Mouse (Mus musculus) neural tube, embryonic 11.5 days (tissue): Measurements from ENCODE around the gene Brsk1. TPM values are rescaled to one million over a fixed set of nuclear protein-coding genes. Genes with fewer than 3 reads are reported as not detected.

ENCODE experiments used
- ATAC-seq: fragments of 200-750 bp; cut with Nextera tagmentation; 2 replicates; pipeline ENCODE4 v1.8.0; 2017; ENCODE audit warnings: moderate number of reproducible peaks, mild to moderate bottlenecking, moderate TSS enrichment, moderate library complexity; ENCODE audit not compliant: insufficient read depth, low FRiP score, low TSS enrichment
- DNase-seq: peaks from one replicate; pipeline ENCODE4 v3.0.0-alpha.2; 2015; ENCODE audit warnings: low spot score
- H3K27ac ChIP-seq: fragments of 300-500 bp; sonication (generic); 2 replicates; pipeline ENCODE4 v1.5.1; 2014; ENCODE audit warnings: low read depth, mild to moderate bottlenecking, low read length
- H3K27me3 ChIP-seq: fragments of 300-500 bp; sonication (generic); 2 replicates; pipeline ENCODE4 v1.6.1; 2014; ENCODE audit warnings: mild to moderate bottlenecking, low read length, mixed read lengths; ENCODE audit not compliant: control insufficient read depth, insufficient read depth
- H3K36me3 ChIP-seq: fragments of 300-500 bp; sonication (generic); 2 replicates; pipeline ENCODE4 v1.6.1; 2014; ENCODE audit warnings: mild to moderate bottlenecking, low read length, moderate library complexity, mixed read lengths; ENCODE audit not compliant: control insufficient read depth, insufficient read depth
- H3K4me1 ChIP-seq: fragments of 300-500 bp; sonication (generic); 2 replicates; pipeline ENCODE4 v1.6.1; 2014; ENCODE audit warnings: low read length, mixed read lengths; ENCODE audit not compliant: control insufficient read depth, insufficient read depth
- H3K4me2 ChIP-seq: fragments of 300-500 bp; sonication (generic); 2 replicates; pipeline ENCODE4 v1.6.1; 2014; ENCODE audit warnings: low read depth, mild to moderate bottlenecking, moderate library complexity
- H3K4me3 ChIP-seq: fragments of 300-500 bp; sonication (generic); 2 replicates; pipeline ENCODE4 v1.5.1; 2014; ENCODE audit warnings: low read depth, low read length
- H3K9ac ChIP-seq: fragments of 300-500 bp; sonication (generic); 2 replicates; pipeline ENCODE4 v1.6.1; 2014; ENCODE audit warnings: mild to moderate bottlenecking, low read length
- H3K9me3 ChIP-seq: fragments of 300-500 bp; sonication (generic); 2 replicates; pipeline ENCODE4 v1.6.1; 2016; ENCODE audit warnings: low read length; ENCODE audit not compliant: control insufficient read depth
- WGBS: fragments of 180-500 bp; shearing (Covaris S2); extraction: QIAGEN DNeasy Blood & Tissue Kit; methylation state at CpG from one replicate; pipeline ENCODE4 v1.1.7; 2014; 5-methylcytosine and 5-hydroxymethylcytosine counted together
- polyA plus RNA-seq: library from polyadenylated mRNA; unstranded; fragments of >200 nt; fragmentation: Nextera tagmentation; extraction: Ambion mirVana; gene quantifications from 2 replicates; pipeline ENCODE4 v1.2.1, GENCODE M21; 2014

Gene Brsk1
- polyA plus RNA-seq, 1 experiment from 2014 or later: 3.4 TPM

- H3K4me3 ChIP-seq: no peak overlapping the region
- no peaks in the 10 kb centered on the region for H3K27me3 ChIP-seq
- no peaks in the 10 kb centered on the region for H3K9me3 ChIP-seq
- WGBS: 79% methylated on average over 6 of the region's 6 CpGs
- H3K9ac ChIP-seq: no peak overlapping the region
- no peak overlapping the region for H3K27ac ChIP-seq
- DNase-seq: no peak
- no peaks in the 10 kb centered on the region for H3K36me3 ChIP-seq
- H3K4me2 ChIP-seq: no peak overlapping the region
- no peak for ATAC-seq
- H3K4me1 ChIP-seq: no peaks in the 10 kb centered on the region
Measured at GRCm38 (mm10) chr7:4732968-4733392, 42.6 kb downstream of the Brsk1 start.

- peak; percentile 4; the same call in 1 of the 2 replicates for ATAC-seq
- 46% methylated on average over 10 of the region's 10 CpGs for WGBS
- no peaks in the 10 kb centered on the region for H3K27me3 ChIP-seq
- peak overlapping the region; percentile 0; the same call in 1 of the 2 replicates for H3K27ac ChIP-seq
- peak overlapping the region; percentile 30 for H3K4me2 ChIP-seq
- H3K9me3 ChIP-seq: no peaks in the 10 kb centered on the region
- H3K4me1 ChIP-seq: peaks cover 17% of the 10 kb centered on the region
- H3K9ac ChIP-seq: no peak overlapping the region
- DNase-seq: no peak
- peaks cover 5% of the 10 kb centered on the region; the same call in 1 of the 2 replicates for H3K36me3 ChIP-seq
- H3K4me3 ChIP-seq: no peak overlapping the region
Measured at GRCm38 (mm10) chr7:4739041-4739543, 48.7 kb downstream of the Brsk1 start.

DNA sequence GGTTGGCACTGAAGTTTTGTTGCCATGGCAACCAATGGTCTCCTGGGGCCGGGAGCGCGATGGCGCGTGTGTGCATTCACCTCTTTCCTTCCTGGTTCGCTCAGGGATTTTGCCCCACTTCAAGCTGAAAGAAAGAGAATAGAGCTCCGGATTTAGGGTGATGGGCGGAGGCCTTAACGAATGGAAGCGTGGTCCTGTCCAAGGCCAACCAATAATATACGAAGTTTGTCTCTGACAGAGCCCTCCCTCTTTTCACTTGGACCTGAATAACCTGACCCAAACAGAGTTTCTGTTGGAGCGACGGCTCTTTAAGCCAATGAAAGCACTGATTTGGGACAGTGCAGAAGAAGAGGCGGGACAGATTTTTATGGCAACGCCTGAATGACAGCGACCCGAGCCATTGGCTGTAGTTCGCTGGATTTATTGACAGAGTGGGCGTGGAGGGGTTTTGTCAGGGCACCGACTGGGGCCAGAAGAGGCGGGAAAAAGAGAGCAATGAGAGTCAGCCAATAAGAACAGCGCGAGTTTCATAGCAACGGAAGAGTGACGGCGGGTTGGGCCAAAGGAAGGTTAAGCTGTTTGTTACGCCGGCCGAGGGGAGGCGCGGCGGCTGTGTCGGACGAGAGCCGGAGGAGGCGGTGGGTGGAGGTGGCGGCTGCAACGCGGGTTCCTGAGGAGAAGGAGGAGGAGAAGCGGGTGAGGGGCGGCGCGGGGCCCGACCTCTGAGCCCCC lies 49.3 kb downstream of the Brsk1 start, which contains the start of gene Kmt5c:
Gene Kmt5c, plus strand, starts transcription at position 572 of the 732 bp plus-strand sequence.
- Histone ChIP-seq H3K9me3 (no peaks in the 10 kb centered on the region), H3K4me1 (peaks cover 17% of the 10 kb centered on the region), H3K27ac (peak within 1 kb of the TSS; percentile 85), H3K36me3 (peaks cover 5% of the 10 kb centered on the region; the same call in 1 of the 2 replicates), H3K27me3 (no peaks in the 10 kb centered on the region), H3K9ac (peak within 1 kb of the TSS; percentile 85), H3K4me2 (peak within 1 kb of the TSS; percentile 88), H3K4me3 (peak within 1 kb of the TSS; percentile 74)
- peak; percentile 98 for ATAC-seq
- DNase-seq: peak; percentile 95
- WGBS: 0% methylated on average over 36 of the region's 44 CpGs

DNA sequence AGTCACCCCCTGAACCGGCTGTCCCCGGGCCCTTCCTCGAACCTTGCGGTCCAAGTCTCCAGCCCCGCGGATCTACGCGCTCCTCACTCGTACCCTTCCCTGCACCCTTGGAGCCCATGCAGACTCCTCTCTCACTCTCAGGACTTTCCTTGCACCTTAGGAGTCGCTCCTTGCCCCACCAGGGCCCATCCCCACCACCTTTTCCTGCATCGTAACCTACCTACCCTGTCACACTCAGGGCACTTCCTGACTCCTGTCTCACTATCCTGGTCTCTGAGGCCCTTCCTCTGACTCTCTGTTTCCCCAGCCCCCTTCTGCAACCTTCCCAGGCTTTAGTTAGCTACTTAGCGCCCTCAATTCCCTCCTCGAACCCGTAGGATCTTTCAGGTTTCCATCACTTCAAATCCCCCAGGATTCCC lies 49.9 kb downstream of the Brsk1 start:
- H3K4me3 ChIP-seq: peak overlapping the region; percentile 74
- H3K4me2 ChIP-seq: peak overlapping the region; percentile 88
- 2% methylated on average over 7 of the region's 14 CpGs for WGBS
- H3K9ac ChIP-seq: peak overlapping the region; percentile 85
- H3K27ac ChIP-seq: peak overlapping the region; percentile 85
- no peaks in the 10 kb centered on the region for H3K27me3 ChIP-seq
- ATAC-seq (peak; percentile 29; the same call in 1 of the 2 replicates), DNase-seq (peak; percentile 34)
- peaks cover 5% of the 10 kb centered on the region; the same call in 1 of the 2 replicates for H3K36me3 ChIP-seq
- peaks cover 17% of the 10 kb centered on the region for H3K4me1 ChIP-seq
- H3K9me3 ChIP-seq: no peaks in the 10 kb centered on the region

DNA sequence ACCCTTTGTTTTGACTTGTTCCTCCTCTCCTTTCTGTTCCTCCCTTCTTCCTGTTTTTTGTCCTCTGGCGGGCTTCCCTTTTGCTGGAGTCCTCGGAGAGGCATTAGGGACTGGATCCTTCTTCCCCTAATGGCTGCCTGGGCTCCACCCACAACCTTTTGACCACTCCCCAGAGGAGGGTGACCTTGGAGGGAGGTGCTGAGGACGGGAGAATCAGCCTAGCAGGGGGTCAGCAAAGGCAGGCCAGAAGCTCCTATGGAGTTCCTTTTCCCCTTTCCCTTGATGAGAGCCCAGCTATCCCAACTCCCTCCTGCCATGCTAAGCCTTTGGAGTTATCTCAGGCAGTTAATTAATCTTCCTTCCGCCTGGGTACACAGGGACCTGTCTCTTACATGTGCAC lies 50.7 kb downstream of the Brsk1 start:
- peak overlapping the region; percentile 56; the same call in 1 of the 2 replicates for H3K27ac ChIP-seq
- H3K9me3 ChIP-seq: no peaks in the 10 kb centered on the region
- H3K4me2 ChIP-seq: peak overlapping the region; percentile 88
- 7% methylated on average over 4 of the region's 4 CpGs for WGBS
- no peak for DNase-seq
- peak overlapping the region; percentile 85 for H3K9ac ChIP-seq
- peaks cover 7% of the 10 kb centered on the region; the same call in 1 of the 2 replicates for H3K36me3 ChIP-seq
- no peak for ATAC-seq
- H3K4me1 ChIP-seq: peaks cover 17% of the 10 kb centered on the region
- H3K4me3 ChIP-seq: peak overlapping the region; percentile 74
- no peaks in the 10 kb centered on the region for H3K27me3 ChIP-seq

DNA sequence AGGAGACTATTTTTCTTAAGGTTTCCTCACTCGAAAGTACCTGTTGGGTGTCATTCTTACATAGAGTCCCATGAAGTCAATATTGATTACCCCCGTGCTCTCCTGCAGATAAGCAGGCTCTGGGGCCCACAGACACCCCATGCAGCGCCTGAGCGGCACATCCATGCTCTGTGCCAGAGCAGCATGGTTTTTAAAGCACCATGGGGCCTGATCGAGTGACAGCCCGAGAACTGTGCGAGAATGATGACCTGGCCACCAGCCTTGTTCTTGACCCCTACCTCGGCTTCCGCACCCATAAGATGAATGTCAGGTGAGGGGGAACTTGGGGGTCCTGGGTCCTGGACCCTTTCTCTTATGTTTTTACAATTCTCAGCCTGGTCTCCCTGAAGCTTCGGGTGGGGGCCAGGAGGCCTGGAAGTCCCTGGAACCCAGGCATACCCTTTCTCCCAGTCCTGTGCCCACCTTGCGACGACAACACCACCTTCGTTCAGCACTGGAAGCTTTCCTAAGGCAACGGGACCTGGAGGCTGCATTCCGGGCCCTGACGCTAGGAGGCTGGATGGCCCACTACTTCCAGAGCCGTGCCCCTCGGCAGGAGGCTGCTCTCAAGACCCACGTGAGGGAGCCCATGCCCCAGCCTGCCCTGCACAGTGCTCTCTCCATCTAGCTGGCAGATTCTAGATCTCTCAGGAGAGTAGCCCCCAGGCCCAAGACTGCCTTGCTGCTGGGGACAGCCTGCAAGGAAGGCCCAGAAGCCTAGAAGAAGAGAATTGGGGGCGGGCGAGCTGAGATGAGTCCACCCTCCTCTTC lies 51.5 kb downstream of the Brsk1 start:
- Histone ChIP-seq H3K9me3 (no peaks in the 10 kb centered on the region), H3K4me3 (peak overlapping the region; percentile 74), H3K27me3 (no peaks in the 10 kb centered on the region), H3K36me3 (peaks cover 7% of the 10 kb centered on the region), H3K27ac (no peak overlapping the region), H3K9ac (peak overlapping the region; percentile 85), H3K4me1 (peaks cover 17% of the 10 kb centered on the region), H3K4me2 (peak overlapping the region; percentile 88)
- ATAC-seq: no peak
- DNase-seq: no peak
- WGBS: 85% methylated on average over 21 of the region's 21 CpGs

DNA sequence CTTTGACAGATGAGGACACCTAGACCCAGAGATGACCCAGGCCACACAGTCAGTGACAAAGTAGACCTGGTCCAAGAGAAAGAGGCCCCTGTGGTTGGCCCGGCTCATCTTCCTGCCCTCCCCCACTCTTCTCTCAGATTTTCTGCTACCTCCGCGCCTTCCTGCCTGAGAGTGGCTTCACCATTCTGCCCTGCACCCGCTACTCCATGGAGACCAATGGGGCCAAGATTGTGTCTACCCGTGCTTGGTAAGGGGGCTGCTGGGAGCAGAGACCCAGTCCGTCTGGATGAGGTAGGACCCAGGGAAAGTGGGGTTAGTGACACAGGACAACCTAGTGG lies 52.0 kb downstream of the Brsk1 start:
- H3K27ac ChIP-seq: no peak overlapping the region
- H3K9ac ChIP-seq: no peak overlapping the region; the same call in 1 of the 2 replicates

GRCm38 (mm10) chr7:4743354-4743753 lies 53.0 kb downstream of the Brsk1 start:
- peaks cover 17% of the 10 kb centered on the region for H3K4me1 ChIP-seq
- no peak overlapping the region for H3K9ac ChIP-seq
- no peak for ATAC-seq
- DNase-seq: no peak
- H3K27ac ChIP-seq: no peak overlapping the region
- no peak overlapping the region for H3K4me2 ChIP-seq
- 83% methylated on average over 2 of the region's 2 CpGs for WGBS
- H3K36me3 ChIP-seq: peaks cover 7% of the 10 kb centered on the region
- H3K27me3 ChIP-seq: no peaks in the 10 kb centered on the region
- H3K4me3 ChIP-seq: no peak overlapping the region
- no peaks in the 10 kb centered on the region for H3K9me3 ChIP-seq

More for the DNA sequence above, 52.0 kb downstream of the Brsk1 start:
- DNase-seq (no peak), ATAC-seq (no peak)
- Histone ChIP-seq H3K9me3 (no peaks in the 10 kb centered on the region), H3K4me2 (no peak overlapping the region; the same call in 1 of the 2 replicates), H3K4me3 (no peak overlapping the region), H3K4me1 (peaks cover 17% of the 10 kb centered on the region), H3K27me3 (no peaks in the 10 kb centered on the region), H3K36me3 (peaks cover 7% of the 10 kb centered on the region)
- 87% methylated on average over 6 of the region's 6 CpGs for WGBS
